Mouse (Mus musculus): ENCODE measurements at regions not wholly inside any gene's neighbourhood (a gene's known extent, or its start where the extent isn't known, plus 50 kb on each side); places are given as distances from the start of the nearest gene placed in this dataset.

DNA sequence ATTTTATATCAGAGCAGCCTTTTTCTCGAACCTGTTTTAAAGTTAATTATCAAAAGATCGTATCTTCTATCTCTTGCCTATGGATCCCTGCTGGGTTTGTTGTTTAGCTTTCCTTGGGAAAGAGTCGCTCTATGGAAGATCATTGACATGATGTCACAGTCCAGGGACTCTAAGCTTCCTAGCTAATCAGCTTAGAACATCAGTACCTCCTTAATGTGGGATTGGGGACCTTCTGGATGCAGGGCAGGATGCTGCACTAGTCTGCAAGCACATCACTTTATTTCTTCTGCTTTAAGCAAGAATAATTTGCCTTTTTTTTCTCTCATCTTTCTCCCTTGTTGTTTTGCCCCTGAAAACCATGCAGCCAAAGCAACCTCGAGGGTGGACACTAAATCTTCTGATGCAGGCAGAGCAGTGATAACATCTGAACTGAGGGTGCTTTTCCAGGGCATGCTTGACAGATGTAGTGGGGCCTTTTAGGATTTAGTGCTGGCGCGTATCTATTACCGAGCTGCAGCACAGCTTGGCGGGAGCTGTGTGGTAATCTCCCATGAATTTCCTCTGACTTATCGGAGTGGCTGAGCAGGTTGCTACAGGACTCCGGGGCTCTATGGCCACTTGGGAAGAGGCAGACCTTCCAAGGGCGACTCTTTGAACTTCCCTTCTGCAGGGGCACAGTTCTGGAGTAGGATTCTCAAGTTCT, 425.0 kb downstream of the Bcl11a start:
- Histone ChIP-seq H3K4me1 (no peaks in the 10 kb centered on the region), H3K4me2 (no peak overlapping the region), H3K9me3 (replicated peaks) (no peaks in the 10 kb centered on the region), H3K27me3 (replicated peaks) (no peaks in the 10 kb centered on the region), H3K36me3 (no peaks in the 10 kb centered on the region), H3K4me3 (no peak overlapping the region), H3K9ac (no peak overlapping the region), H3K27ac (no peak overlapping the region)
- 42% methylated on average over 11 of the region's 11 CpGs for WGBS (ENCODE audit: insufficient replicate concordance)
- no peak for ATAC-seq

- peak; percentile 70 for ATAC-seq
- H3K9ac ChIP-seq, result no peak overlapping the region
- no peak overlapping the region for H3K4me2 ChIP-seq
- no peaks in the 10 kb centered on the region for H3K4me1 ChIP-seq
- no peaks in the 10 kb centered on the region for H3K27me3 ChIP-seq (replicated peaks)
- H3K36me3 ChIP-seq, result no peaks in the 10 kb centered on the region
- no peaks in the 10 kb centered on the region for H3K9me3 ChIP-seq (replicated peaks)
- H3K4me3 ChIP-seq, result no peak overlapping the region
- H3K27ac ChIP-seq, result no peak overlapping the region
These were observed 437.7 kb downstream of the Bcl11a start for GRCm38 (mm10) chr11:24515568-24515967.

DNA sequence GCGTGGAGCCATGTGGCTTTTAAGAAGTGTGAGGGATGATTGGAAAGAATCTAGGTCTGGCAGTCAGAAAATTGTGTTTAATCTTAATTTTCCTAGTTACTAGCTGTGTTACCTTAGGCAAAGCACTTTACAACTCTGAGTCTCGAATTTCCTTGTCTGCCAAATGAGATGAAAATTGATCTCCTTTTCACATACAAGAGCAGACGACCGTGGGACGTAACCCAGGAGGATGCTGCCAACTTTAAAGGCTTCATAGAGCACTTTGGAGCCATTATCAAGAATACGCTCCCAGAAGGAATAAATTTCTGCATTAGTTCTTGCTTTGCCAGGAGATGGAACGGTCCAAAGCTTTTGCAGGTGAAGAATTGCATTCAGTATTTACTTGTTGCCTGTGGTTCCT, 457.6 kb downstream of the Bcl11a start:
- H3K4me2 ChIP-seq, result no peak overlapping the region
- no peaks in the 10 kb centered on the region for H3K4me1 ChIP-seq
- 62% methylated on average over 7 of the region's 7 CpGs for WGBS (ENCODE audit: insufficient replicate concordance)
- no peak for ATAC-seq
- no peaks in the 10 kb centered on the region for H3K9me3 ChIP-seq (replicated peaks)
- H3K27me3 ChIP-seq (replicated peaks), result no peaks in the 10 kb centered on the region
- no peaks in the 10 kb centered on the region for H3K36me3 ChIP-seq
- no peak overlapping the region for H3K9ac ChIP-seq
- H3K4me3 ChIP-seq, result no peak overlapping the region
- no peak overlapping the region for H3K27ac ChIP-seq

DNA sequence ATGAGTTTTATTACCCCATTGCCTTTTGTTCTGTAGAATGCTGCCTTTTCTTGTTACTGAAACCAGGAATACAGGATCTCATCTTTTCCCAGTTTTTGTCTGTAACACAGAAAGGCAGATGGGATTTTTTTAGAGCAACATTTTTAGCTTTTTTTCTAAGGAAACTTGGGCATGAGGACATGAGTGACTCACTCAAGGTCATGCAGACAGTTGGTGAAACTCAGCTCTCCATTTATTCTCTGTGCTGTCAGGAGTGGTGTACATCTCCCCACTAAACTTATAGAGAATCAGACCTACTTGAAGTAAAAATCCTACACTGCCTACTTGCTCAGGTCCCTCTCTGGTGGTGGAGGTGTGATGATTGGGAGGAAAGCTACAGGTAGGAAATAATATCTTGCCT, 459.9 kb downstream of the Bcl11a start:
- no peaks in the 10 kb centered on the region for H3K4me1 ChIP-seq
- H3K4me3 ChIP-seq, result no peak overlapping the region
- no peaks in the 10 kb centered on the region for H3K36me3 ChIP-seq
- no peak for ATAC-seq
- no peak overlapping the region for H3K27ac ChIP-seq
- H3K9ac ChIP-seq, result no peak overlapping the region
- no peaks in the 10 kb centered on the region for H3K27me3 ChIP-seq (replicated peaks)
- no peaks in the 10 kb centered on the region for H3K9me3 ChIP-seq (replicated peaks)
- no peak overlapping the region for H3K4me2 ChIP-seq

DNA sequence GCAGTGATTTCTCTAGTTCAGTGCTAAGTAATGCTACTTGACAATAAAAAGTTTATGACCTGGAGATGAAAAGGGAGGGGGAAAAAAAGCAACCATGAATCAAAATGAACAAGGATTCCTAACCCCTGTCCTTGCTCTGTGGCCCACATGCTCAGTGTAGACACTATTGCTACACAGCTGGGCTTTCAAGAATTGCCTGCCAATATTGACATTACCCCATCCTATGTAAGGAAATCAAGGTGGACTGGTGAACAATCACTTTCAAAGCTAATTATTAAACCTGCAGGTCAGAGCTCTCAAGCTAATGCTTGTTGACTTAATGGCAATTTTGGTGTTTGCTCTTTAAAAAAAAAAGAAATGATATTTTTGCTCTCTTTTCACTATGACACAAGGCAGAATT, 491.8 kb downstream of the Bcl11a start:
- Histone ChIP-seq H3K4me3 (no peak overlapping the region), H3K9me3 (replicated peaks) (no peaks in the 10 kb centered on the region), H3K27ac (no peak overlapping the region), H3K9ac (no peak overlapping the region), H3K4me1 (no peaks in the 10 kb centered on the region), H3K36me3 (no peaks in the 10 kb centered on the region), H3K4me2 (no peak overlapping the region), H3K27me3 (replicated peaks) (no peaks in the 10 kb centered on the region; the same call in 1 of the 2 replicates)
- ATAC-seq, result no peak

DNA sequence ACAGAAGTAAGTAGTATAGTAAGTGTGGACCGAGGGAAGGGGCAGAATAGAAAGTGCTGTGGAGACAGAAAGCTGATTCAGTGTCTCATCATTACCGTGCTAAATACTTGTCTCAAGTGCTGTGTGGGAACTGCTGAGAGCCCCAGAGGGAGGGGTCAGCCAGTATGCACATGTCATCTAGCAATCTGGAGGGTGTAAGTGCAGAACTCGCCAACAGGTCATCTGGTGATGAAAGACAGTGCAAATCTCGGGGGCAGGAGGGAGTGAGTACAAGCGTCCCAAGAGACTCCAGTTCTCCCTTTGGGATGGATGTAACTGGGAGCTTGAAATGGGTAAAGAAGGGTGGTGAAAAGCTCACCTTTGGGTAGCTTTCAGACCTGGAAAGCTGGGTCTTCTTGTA, 535.7 kb downstream of the Bcl11a start:
- no peaks in the 10 kb centered on the region for H3K36me3 ChIP-seq
- no peaks in the 10 kb centered on the region for H3K4me1 ChIP-seq
- no peak overlapping the region for H3K4me2 ChIP-seq
- WGBS (ENCODE audit: insufficient replicate concordance), result 39% methylated on average over 5 of the region's 5 CpGs
- no peaks in the 10 kb centered on the region for H3K9me3 ChIP-seq (replicated peaks)
- H3K9ac ChIP-seq, result no peak overlapping the region
- no peak for ATAC-seq
- no peak overlapping the region for H3K4me3 ChIP-seq
- no peaks in the 10 kb centered on the region for H3K27me3 ChIP-seq (replicated peaks)
- H3K27ac ChIP-seq, result no peak overlapping the region

- no peak overlapping the region for H3K4me2 ChIP-seq
- H3K4me3 ChIP-seq, result no peak overlapping the region
- no peak for ATAC-seq
- no peaks in the 10 kb centered on the region for H3K4me1 ChIP-seq
- H3K9ac ChIP-seq, result no peak overlapping the region
- H3K36me3 ChIP-seq, result no peaks in the 10 kb centered on the region
- 65% methylated on average over 1 of the region's 1 CpGs for WGBS (ENCODE audit: insufficient replicate concordance)
- H3K27me3 ChIP-seq (replicated peaks), result no peaks in the 10 kb centered on the region
- no peak overlapping the region for H3K27ac ChIP-seq
- H3K9me3 ChIP-seq (replicated peaks), result no peaks in the 10 kb centered on the region
These were observed 537.6 kb downstream of the Bcl11a start for GRCm38 (mm10) chr11:24615436-24615835.

GRCm38 (mm10) chr11:24618586-24618985, 540.7 kb downstream of the Bcl11a start:
- Histone ChIP-seq H3K9ac (no peak overlapping the region), H3K27me3 (replicated peaks) (no peaks in the 10 kb centered on the region), H3K36me3 (no peaks in the 10 kb centered on the region), H3K4me1 (no peaks in the 10 kb centered on the region), H3K27ac (no peak overlapping the region), H3K4me3 (no peak overlapping the region), H3K4me2 (no peak overlapping the region), H3K9me3 (replicated peaks) (no peaks in the 10 kb centered on the region)
- WGBS (ENCODE audit: insufficient replicate concordance), result 59% methylated on average over 2 of the region's 2 CpGs
- no peak for ATAC-seq

DNA sequence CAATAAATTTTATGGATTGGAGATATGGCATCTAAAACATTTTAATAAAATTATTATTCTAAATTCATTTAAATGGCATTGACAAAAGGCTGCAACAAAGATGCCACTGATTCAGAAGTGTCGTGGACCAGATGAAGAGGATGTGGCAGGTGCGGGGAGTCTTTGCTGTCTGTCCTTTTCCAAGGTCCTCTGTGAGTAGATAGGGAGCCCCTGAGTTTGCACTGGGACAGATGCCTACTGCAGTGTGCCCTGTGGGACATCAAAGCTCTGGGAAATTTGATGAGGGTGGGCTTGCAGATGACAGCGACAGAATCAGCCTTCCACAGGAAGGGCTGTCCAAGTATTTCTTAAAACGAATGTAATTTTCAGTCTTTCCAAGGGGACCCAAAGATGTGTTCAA, 541.2 kb downstream of the Bcl11a start:
- H3K4me2 ChIP-seq, result no peak overlapping the region
- H3K4me1 ChIP-seq, result no peaks in the 10 kb centered on the region
- 66% methylated on average over 4 of the region's 4 CpGs for WGBS (ENCODE audit: insufficient replicate concordance)
- H3K27me3 ChIP-seq (replicated peaks), result no peaks in the 10 kb centered on the region
- H3K36me3 ChIP-seq, result no peaks in the 10 kb centered on the region
- no peak for ATAC-seq
- no peaks in the 10 kb centered on the region for H3K9me3 ChIP-seq (replicated peaks)
- H3K27ac ChIP-seq, result no peak overlapping the region
- H3K4me3 ChIP-seq, result no peak overlapping the region
- H3K9ac ChIP-seq, result no peak overlapping the region

GRCm38 (mm10) chr11:24628619-24629018, 550.8 kb downstream of the Bcl11a start:
- Histone ChIP-seq H3K9ac (no peak overlapping the region), H3K4me1 (no peaks in the 10 kb centered on the region), H3K27me3 (replicated peaks) (no peaks in the 10 kb centered on the region), H3K9me3 (replicated peaks) (no peaks in the 10 kb centered on the region), H3K36me3 (no peaks in the 10 kb centered on the region), H3K4me2 (no peak overlapping the region), H3K27ac (no peak overlapping the region), H3K4me3 (no peak overlapping the region)
- no peak for ATAC-seq
- WGBS (ENCODE audit: insufficient replicate concordance), result 57% methylated on average over 5 of the region's 5 CpGs

GRCm38 (mm10) chr11:24629431-24629830, 551.6 kb downstream of the Bcl11a start:
- ATAC-seq, result no peak
- H3K4me1 ChIP-seq, result no peaks in the 10 kb centered on the region
- 36% methylated on average over 4 of the region's 4 CpGs for WGBS (ENCODE audit: insufficient replicate concordance)
- H3K4me3 ChIP-seq, result no peak overlapping the region
- no peak overlapping the region for H3K9ac ChIP-seq
- no peaks in the 10 kb centered on the region for H3K27me3 ChIP-seq (replicated peaks)
- no peaks in the 10 kb centered on the region for H3K9me3 ChIP-seq (replicated peaks)
- no peak overlapping the region for H3K27ac ChIP-seq
- H3K36me3 ChIP-seq, result no peaks in the 10 kb centered on the region
- no peak overlapping the region for H3K4me2 ChIP-seq

GRCm38 (mm10) chr11:24630403-24630900, 552.6 kb downstream of the Bcl11a start:
- H3K9ac ChIP-seq, result no peak overlapping the region
- H3K4me3 ChIP-seq, result no peak overlapping the region
- no peaks in the 10 kb centered on the region for H3K27me3 ChIP-seq (replicated peaks)
- ATAC-seq, result no peak
- H3K4me1 ChIP-seq, result no peaks in the 10 kb centered on the region
- H3K27ac ChIP-seq, result no peak overlapping the region
- no peaks in the 10 kb centered on the region for H3K9me3 ChIP-seq (replicated peaks)
- H3K4me2 ChIP-seq, result no peak overlapping the region
- 33% methylated on average over 1 of the region's 1 CpGs for WGBS (ENCODE audit: insufficient replicate concordance)
- H3K36me3 ChIP-seq, result no peaks in the 10 kb centered on the region

DNA sequence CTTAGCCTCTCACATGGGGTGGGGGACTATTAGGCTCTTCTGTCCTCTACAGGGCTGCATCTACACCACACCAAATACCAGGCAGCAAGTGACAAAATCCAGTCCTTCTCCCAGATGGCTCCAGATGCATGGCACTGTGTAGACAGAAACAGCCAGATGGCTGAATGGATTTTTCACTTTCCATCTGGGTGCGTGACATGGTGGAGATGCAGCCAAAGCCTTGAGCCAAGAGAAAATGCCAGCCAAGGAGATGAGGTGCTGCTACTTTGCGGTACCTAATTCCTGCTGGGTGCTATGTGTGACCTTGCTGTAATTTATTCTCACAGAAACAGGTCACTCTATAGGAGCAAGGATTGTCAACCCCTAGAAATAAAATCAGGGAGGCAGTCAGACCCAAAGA, 553.8 kb downstream of the Bcl11a start:
- H3K9me3 ChIP-seq (replicated peaks), result no peaks in the 10 kb centered on the region
- 67% methylated on average over 2 of the region's 2 CpGs for WGBS (ENCODE audit: insufficient replicate concordance)
- H3K27me3 ChIP-seq (replicated peaks), result no peaks in the 10 kb centered on the region
- H3K27ac ChIP-seq, result no peak overlapping the region
- H3K4me2 ChIP-seq, result no peak overlapping the region
- ATAC-seq, result no peak
- H3K4me3 ChIP-seq, result no peak overlapping the region
- H3K9ac ChIP-seq, result no peak overlapping the region
- H3K36me3 ChIP-seq, result no peaks in the 10 kb centered on the region
- H3K4me1 ChIP-seq, result no peaks in the 10 kb centered on the region

Data from liver, embryonic 12.5 days (tissue).